Mouse (Mus musculus): ENCODE data around the gene Nrip2.

Nrip2 gene

GRCm38 (mm10) chr6:128398996-128399395 is at the start of gene Nrip2:
Nrip2 (plus strand) TSS chr6:128399296.
- DNase-seq (ENCODE audit: low read depth), result no peak

GRCm38 (mm10) chr6:128349711-128350110 is 49.4 kb upstream of the Nrip2 start:
- peak; percentile 78 for DNase-seq (ENCODE audit: low read depth)

GRCm38 (mm10) chr6:128354140-128354539 is 45.0 kb upstream of the Nrip2 start:
- peak; percentile 71 for DNase-seq (ENCODE audit: low read depth)

- DNase-seq (ENCODE audit: low read depth), result peak; percentile 44
Observed at GRCm38 (mm10) chr6:128355201-128355681, 43.9 kb upstream of the Nrip2 start.

- DNase-seq (ENCODE audit: low read depth), result peak; percentile 85
Observed at GRCm38 (mm10) chr6:128355726-128356416, 43.2 kb upstream of the Nrip2 start, which contains the start of gene Tulp3. Tulp3 (minus strand) TSS chr6:128355851.

- peak; percentile 58 for DNase-seq (ENCODE audit: low read depth)
Observed at GRCm38 (mm10) chr6:128358999-128359398, 40.1 kb upstream of the Nrip2 start.

- no peak for DNase-seq (ENCODE audit: low read depth)
Observed at GRCm38 (mm10) chr6:128361901-128362300, 37.2 kb upstream of the Nrip2 start.

GRCm38 (mm10) chr6:128362381-128363006 is 36.6 kb upstream of the Nrip2 start, which contains the start of the genes Rhno1 and Foxm1:
Rhno1 (minus strand) TSS chr6:128362911.
Foxm1 (plus strand) TSS chr6:128362967.
- DNase-seq (ENCODE audit: low read depth), result peak; percentile 80

- DNase-seq (ENCODE audit: low read depth), result peak; percentile 48
Observed at GRCm38 (mm10) chr6:128363007-128363825, 35.9 kb upstream of the Nrip2 start.

- peak; percentile 81 for DNase-seq (ENCODE audit: low read depth)
Observed at GRCm38 (mm10) chr6:128364721-128365120, 34.4 kb upstream of the Nrip2 start.

GRCm38 (mm10) chr6:128366466-128366865 is 32.6 kb upstream of the Nrip2 start:
- DNase-seq (ENCODE audit: low read depth), result no peak

- no peak for DNase-seq (ENCODE audit: low read depth)
Observed at GRCm38 (mm10) chr6:128370040-128370439, 29.1 kb upstream of the Nrip2 start.

- DNase-seq (ENCODE audit: low read depth), result no peak
Observed at GRCm38 (mm10) chr6:128375192-128375591, 23.9 kb upstream of the Nrip2 start, which contains the start of the genes Tex52 and Gm44596. Tex52 (plus strand) TSS chr6:128375456. Gm44596 (plus strand) TSS chr6:128375503.

- no peak for DNase-seq (ENCODE audit: low read depth)
Observed at GRCm38 (mm10) chr6:128376371-128377085, 22.6 kb upstream of the Nrip2 start.

GRCm38 (mm10) chr6:128379636-128380035 is 19.5 kb upstream of the Nrip2 start:
- DNase-seq (ENCODE audit: low read depth), result no peak

- peak; percentile 30 for DNase-seq (ENCODE audit: low read depth)
Observed at GRCm38 (mm10) chr6:128380594-128381167, 18.4 kb upstream of the Nrip2 start.

- no peak for DNase-seq (ENCODE audit: low read depth)
Observed at GRCm38 (mm10) chr6:128381254-128381653, 17.8 kb upstream of the Nrip2 start.

GRCm38 (mm10) chr6:128383752-128384151 is 15.3 kb upstream of the Nrip2 start:
- DNase-seq (ENCODE audit: low read depth), result no peak

GRCm38 (mm10) chr6:128385026-128385425 is 14.1 kb upstream of the Nrip2 start:
- no peak for DNase-seq (ENCODE audit: low read depth)

GRCm38 (mm10) chr6:128389185-128389584 is 9.9 kb upstream of the Nrip2 start:
- DNase-seq (ENCODE audit: low read depth), result no peak

- DNase-seq (ENCODE audit: low read depth), result no peak
Observed at GRCm38 (mm10) chr6:128390683-128391082, 8.4 kb upstream of the Nrip2 start.
